Mouse (Mus musculus) ES-E14 (cell line): Measurements from ENCODE around the gene Srpr. TPM values are rescaled to one million over a fixed set of nuclear protein-coding genes. Genes with fewer than 3 reads are reported as not detected.

Source experiments
- DNase-seq: peaks from one replicate; pipeline ENCODE4 v3.0.0-alpha.2; 2013; ENCODE audit warnings: low read depth, low spot score
- H3K27ac ChIP-seq: 2 replicates; pipeline ENCODE4 v1.5.1; 2012; ENCODE audit warnings: low read depth, mild to moderate bottlenecking, low read length, moderate library complexity, mixed read lengths; ENCODE audit not compliant: poor library complexity, insufficient read depth, severe bottlenecking
- H3K36me3 ChIP-seq: 2 replicates; pipeline ENCODE4 v1.6.1; 2012; ENCODE audit warnings: mild to moderate bottlenecking, low read length, moderate library complexity, mixed read lengths; ENCODE audit not compliant: control insufficient read depth, poor library complexity, insufficient read depth, severe bottlenecking
- H3K4me1 ChIP-seq, 2 experiments: fragments of 150-350 bp in 1 of 2; sonication (generic) in 1 of 2; 2 replicates each; pipeline ENCODE4 v1.6.1; 2012; ENCODE audit warnings: low read length in 2 of 2, mild to moderate bottlenecking in 1 of 2, mixed read lengths in 1 of 2; ENCODE audit not compliant: control insufficient read depth in 2 of 2, insufficient read depth in 2 of 2, poor library complexity in 1 of 2
- H3K4me3 ChIP-seq, 2 experiments: fragments of 150-350 bp in 1 of 2; sonication (generic) in 1 of 2; 2 replicates each; pipeline ENCODE4 v1.5.1; 2012; ENCODE audit warnings: low read length in 2 of 2, low read depth in 1 of 2, mild to moderate bottlenecking in 1 of 2, mixed read lengths in 1 of 2; ENCODE audit not compliant: insufficient read depth in 1 of 2, poor library complexity in 1 of 2, severe bottlenecking in 1 of 2
- H3K9ac ChIP-seq: 2 replicates; pipeline ENCODE4 v1.6.1; 2012; ENCODE audit warnings: low read depth, mild to moderate bottlenecking, low read length, mixed read lengths; ENCODE audit not compliant: poor library complexity, insufficient read depth, severe bottlenecking
- H3K9me3 ChIP-seq: fragments of 150-350 bp; sonication (generic); 2 replicates; pipeline ENCODE4 v1.6.1; 2012; ENCODE audit warnings: low read depth, mild to moderate bottlenecking, low read length; ENCODE audit not compliant: control insufficient read depth, insufficient read depth
- CHD2 ChIP-seq: IDR thresholded peaks from 2 replicates; pipeline ENCODE4 v1.6.1; 2014; ENCODE audit warnings: mild to moderate bottlenecking, low read depth, low read length, inconsistent platforms
- HCFC1 ChIP-seq: IDR thresholded peaks from 2 replicates; pipeline ENCODE4 v1.6.1; 2012; ENCODE audit warnings: low read length, inconsistent platforms, borderline replicate concordance; ENCODE audit not compliant: insufficient read depth
- MAFK ChIP-seq: IDR thresholded peaks from 2 replicates; pipeline ENCODE4 v1.6.1; 2014; ENCODE audit warnings: mild to moderate bottlenecking, low read depth, low read length, inconsistent platforms; ENCODE audit not compliant: insufficient read depth
- ZC3H11A ChIP-seq: IDR thresholded peaks from 2 replicates; pipeline ENCODE4 v1.6.1; 2012; ENCODE audit warnings: low read depth, mild to moderate bottlenecking, inconsistent platforms, low read length, borderline replicate concordance
- ZNF384 ChIP-seq: IDR thresholded peaks from 2 replicates; pipeline ENCODE4 v1.6.1; 2012; ENCODE audit warnings: low read depth, low read length, inconsistent platforms
- in situ Hi-C, 2 experiments: fragments of 600-800 bp; cut with MboI; formaldehyde crosslinking; loops; one replicate each; pipeline ENCODE4 v1.15.1; 2025; ENCODE audit warnings: low sequenced_read_pairs in 2 of 2, inconsistent platforms in 1 of 2; ENCODE audit not compliant: unreplicated experiment in 2 of 2
- total RNA-seq: library from RNA; depleted of rRNA; stranded (reverse); fragments of 300-350 nt; gene quantifications from 2 replicates; pipeline ENCODE4 v1.2.3, GENCODE M21; 2012

Srpr gene
- total RNA-seq, 1 experiment, result 168 TPM

GRCm38 (mm10) chr9:35158477-35158876 lies 41.5 kb upstream of the Srpr start:
- TF ChIP-seq ZC3H11A (no peak), MAFK (no peak), CHD2 (no peak), HCFC1 (no peak), ZNF384 (no peak)
- in situ Hi-C loops, result loop anchor here (25.0 kb wide), 2 partner anchors 296 to 671 kb away; partner anchors contain the start of gene Kirrel3 (in 1 of the 2)
- H3K9ac ChIP-seq, result no peak overlapping the region
- H3K4me1 ChIP-seq, result no peaks in the 10 kb centered on the region
- peaks cover 15% of the 10 kb centered on the region for H3K36me3 ChIP-seq
- no peak overlapping the region for H3K27ac ChIP-seq
- DNase-seq, result no peak
- no peak overlapping the region for H3K4me3 ChIP-seq
- no peaks in the 10 kb centered on the region for H3K9me3 ChIP-seq

- TF ChIP-seq CHD2 (no peak), MAFK (no peak), ZC3H11A (no peak), HCFC1 (no peak), ZNF384 (no peak)
- in situ Hi-C loops, result loop anchor here (10.0 to 25.0 kb wide), 3 partner anchors 298 to 673 kb away; partner anchors contain the start of gene Kirrel3 (in 1 of the 2)
Observed at GRCm38 (mm10) chr9:35160662-35161061, 39.3 kb upstream of the Srpr start.

GRCm38 (mm10) chr9:35161721-35162120 lies 38.3 kb upstream of the Srpr start:
- H3K36me3 ChIP-seq, result peaks cover 8% of the 10 kb centered on the region
- H3K4me3 ChIP-seq, result no peak overlapping the region
- H3K9me3 ChIP-seq, result no peaks in the 10 kb centered on the region
- no peak overlapping the region for H3K27ac ChIP-seq
- in situ Hi-C loops, result loop anchor here (10.0 to 25.0 kb wide), 3 partner anchors 299 to 674 kb away; partner anchors contain the start of gene Kirrel3 (in 1 of the 2)
- no peak overlapping the region for H3K9ac ChIP-seq
- H3K4me1 ChIP-seq, result no peaks in the 10 kb centered on the region
- TF ChIP-seq CHD2 (no peak), ZNF384 (no peak), ZC3H11A (no peak), HCFC1 (no peak), MAFK (no peak)
- no peak for DNase-seq

More at GRCm38 (mm10) chr9:35160662-35161061, 39.3 kb upstream of the Srpr start:
- no peak for DNase-seq
- no peak overlapping the region for H3K27ac ChIP-seq
- H3K4me3 ChIP-seq, result no peak overlapping the region
- H3K4me1 ChIP-seq, result no peaks in the 10 kb centered on the region
- no peaks in the 10 kb centered on the region for H3K9me3 ChIP-seq
- H3K36me3 ChIP-seq, result peaks cover 15% of the 10 kb centered on the region
- H3K9ac ChIP-seq, result no peak overlapping the region

DNA sequence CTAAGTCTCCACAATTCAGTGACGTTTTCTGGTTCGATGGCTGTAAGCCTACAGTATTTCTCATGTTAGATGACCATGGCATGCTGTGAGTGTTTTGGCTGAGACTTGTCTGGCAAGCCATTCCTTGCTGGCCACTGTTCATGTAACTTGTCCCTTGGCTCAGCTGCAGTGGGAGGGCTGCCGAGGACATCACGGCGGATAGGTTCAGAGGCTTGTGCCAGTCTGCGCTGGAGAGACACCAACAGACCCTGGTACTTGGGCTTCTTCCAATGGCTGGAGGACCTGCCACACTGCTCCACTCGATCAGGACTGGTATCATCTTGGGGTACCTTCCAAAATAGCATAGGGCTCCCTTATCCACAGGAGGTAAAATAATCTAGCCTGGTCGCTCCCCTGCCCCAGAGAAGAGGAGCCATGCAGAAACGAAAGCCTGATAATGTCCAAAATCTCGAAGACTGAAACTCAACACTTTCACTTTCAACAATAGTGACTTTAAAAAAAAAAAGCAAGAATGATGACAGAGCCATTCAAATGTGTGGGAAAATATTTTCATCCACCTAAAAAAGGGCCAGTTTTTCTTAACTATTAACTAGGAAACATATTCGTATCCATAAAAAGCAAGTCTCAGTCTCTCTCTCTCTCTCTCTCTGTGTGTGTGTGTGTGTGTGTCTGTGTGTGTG lies 36.8 kb upstream of the Srpr start:
- H3K36me3 ChIP-seq, result peaks cover 5% of the 10 kb centered on the region
- no peak for DNase-seq
- H3K9me3 ChIP-seq, result no peaks in the 10 kb centered on the region
- no peak overlapping the region for H3K9ac ChIP-seq
- TF ChIP-seq HCFC1, result no peak
- no peak for TF ChIP-seq CHD2
- TF ChIP-seq MAFK, result no peak
- no peak for TF ChIP-seq ZNF384
- no peak for TF ChIP-seq ZC3H11A
- no peaks in the 10 kb centered on the region for H3K4me1 ChIP-seq
- H3K4me3 ChIP-seq, result no peak overlapping the region
- H3K27ac ChIP-seq, result no peak overlapping the region
- in situ Hi-C loops, result loop anchor here (10.0 to 25.0 kb wide), 3 partner anchors 301 to 676 kb away; partner anchors contain the start of gene Kirrel3 (in 1 of the 2)
